Mouse (Mus musculus) left cerebral cortex, adult 18-20 months (tissue): ENCODE data around the gene Adgrl3. TPM values are rescaled to one million over a fixed set of nuclear protein-coding genes. Genes with fewer than 3 reads are reported as not detected.

Source experiments
- DNase-seq, 2 experiments: peaks; one replicate each; pipeline ENCODE4 v3.0.0; 2021 to 2022; ENCODE audit warnings: low spot score in 2 of 2, mixed read lengths in 1 of 2
- total RNA-seq, 2 experiments: library from RNA; stranded (reverse); gene quantifications; 2 replicates each; pipeline ENCODE4 v1.2.3; 2021

Adgrl3 gene
- total RNA-seq, 2 experiments from 2014 or later, result 183 to 200 TPM

- DNase-seq, result no peak
These were observed 204.5 kb downstream of the Adgrl3 start for GRCm38 (mm10) chr5:81224465-81224864.

DNA sequence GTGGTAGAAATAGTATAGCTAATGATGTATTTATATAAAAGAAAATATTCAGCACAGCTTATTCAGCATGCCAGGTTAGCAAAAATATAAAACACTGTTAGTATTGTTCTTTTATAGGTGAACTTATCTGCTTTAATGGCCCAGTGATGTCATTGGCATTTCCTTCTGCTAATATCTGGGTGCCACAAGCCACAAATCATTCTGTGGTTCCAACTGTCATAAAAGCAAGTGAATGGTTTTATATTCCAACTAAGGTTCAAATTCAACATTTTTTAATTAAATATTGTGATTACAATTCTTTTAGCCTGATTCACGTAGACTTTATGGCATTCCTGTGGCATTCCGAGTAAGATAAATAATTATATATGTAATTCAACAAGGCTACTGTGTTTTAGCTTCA, 205.5 kb downstream of the Adgrl3 start:
- no peak for DNase-seq

DNA sequence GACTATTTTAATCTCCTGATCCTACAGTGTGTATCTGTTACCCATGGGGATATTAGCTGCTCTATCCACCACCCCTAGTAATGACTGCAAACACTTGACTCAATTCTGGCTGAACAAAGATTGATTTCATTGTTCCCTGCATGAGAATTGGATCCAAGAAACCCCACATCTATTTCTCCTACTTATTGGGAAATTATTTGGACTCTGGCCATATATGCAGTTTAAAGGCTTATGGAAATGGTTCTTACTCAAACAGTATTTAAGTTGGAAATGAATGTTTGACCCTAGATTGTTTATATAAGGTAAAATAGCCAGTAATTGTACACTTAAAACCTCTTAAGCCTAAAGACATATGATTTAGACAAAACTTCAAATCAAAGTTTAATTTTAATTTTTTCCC, 207.3 kb downstream of the Adgrl3 start:
- DNase-seq, result no peak

DNA sequence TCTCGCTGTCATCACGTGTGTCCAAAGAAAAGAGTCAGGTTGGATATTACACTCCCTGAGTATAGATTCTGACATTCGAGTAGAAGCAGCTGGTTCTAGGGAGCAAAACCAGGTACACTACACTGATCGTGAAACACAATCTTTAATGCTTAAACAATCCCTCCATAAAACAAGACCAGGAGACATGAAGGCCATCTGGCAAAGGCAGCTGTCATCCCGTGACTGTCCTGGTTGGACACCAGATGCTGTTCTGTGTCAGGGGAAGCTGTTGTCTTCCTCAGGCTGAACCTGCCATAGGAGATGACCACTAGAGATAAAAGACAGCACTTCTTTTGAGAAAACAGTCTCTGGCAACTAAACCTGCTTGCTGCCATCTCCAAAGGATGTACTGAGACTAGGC, 228.8 kb downstream of the Adgrl3 start:
- no peak for DNase-seq

- DNase-seq, result peak in 1 of 2 experiments; percentile 16
These were observed 236.2 kb downstream of the Adgrl3 start for GRCm38 (mm10) chr5:81256091-81256490.

- no peak for DNase-seq
These were observed 249.8 kb downstream of the Adgrl3 start for GRCm38 (mm10) chr5:81269689-81270088.

DNA sequence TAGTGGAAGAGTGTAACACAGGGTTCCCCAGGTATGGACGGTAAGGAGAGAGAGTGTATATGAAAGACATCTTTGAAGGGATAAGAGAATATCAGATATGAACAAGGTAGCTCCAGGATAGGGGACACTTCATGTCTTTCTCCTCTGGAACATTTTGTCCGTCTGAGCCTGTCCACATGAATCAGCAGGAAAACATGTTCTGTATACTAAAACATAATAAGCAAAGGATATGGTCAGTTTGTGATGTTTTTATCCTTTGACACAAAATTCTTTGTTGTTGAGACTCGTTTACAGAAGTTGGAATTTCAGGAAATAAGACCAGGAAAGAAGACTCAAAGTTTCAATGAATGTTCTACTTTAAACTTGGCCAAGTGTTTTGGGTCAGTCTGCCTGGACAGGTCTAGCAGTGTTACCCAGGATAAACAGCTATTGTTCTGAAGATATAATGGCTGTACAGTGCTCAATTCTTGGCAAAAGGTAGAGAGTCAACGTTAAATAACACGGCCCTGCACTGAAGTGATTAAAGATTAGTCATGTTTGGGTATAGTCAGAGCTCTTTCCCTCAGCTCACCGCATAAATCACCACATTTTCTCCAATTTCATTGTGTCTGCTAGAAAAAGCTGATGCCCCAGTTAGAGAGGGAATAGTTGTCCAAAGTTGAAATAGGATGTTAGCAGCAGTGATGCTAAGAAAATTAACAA, 255.6 kb downstream of the Adgrl3 start:
- DNase-seq, result no peak

DNA sequence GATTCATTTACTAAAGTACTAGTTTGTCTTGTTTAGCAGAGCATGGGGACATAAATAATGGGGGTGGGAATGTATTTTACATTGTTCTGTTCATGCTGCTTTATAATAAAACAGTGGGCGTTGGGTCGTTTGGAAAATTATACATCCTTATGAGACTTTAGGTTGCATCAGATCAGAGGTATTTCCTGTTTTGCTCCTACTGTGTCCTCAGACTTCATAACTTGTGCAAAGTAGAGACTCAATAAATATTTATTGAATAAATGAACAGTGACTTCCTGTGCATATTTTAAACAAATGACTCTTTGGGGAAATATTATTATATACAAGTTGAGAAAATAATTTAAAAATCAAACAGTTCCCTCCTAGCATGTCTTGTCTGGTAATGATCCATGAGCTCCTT, 259.3 kb downstream of the Adgrl3 start:
- no peak for DNase-seq

GRCm38 (mm10) chr5:81285643-81286042, 265.7 kb downstream of the Adgrl3 start:
- no peak for DNase-seq

- no peak for DNase-seq
These were observed 281.9 kb downstream of the Adgrl3 start for GRCm38 (mm10) chr5:81301874-81302273.

DNA sequence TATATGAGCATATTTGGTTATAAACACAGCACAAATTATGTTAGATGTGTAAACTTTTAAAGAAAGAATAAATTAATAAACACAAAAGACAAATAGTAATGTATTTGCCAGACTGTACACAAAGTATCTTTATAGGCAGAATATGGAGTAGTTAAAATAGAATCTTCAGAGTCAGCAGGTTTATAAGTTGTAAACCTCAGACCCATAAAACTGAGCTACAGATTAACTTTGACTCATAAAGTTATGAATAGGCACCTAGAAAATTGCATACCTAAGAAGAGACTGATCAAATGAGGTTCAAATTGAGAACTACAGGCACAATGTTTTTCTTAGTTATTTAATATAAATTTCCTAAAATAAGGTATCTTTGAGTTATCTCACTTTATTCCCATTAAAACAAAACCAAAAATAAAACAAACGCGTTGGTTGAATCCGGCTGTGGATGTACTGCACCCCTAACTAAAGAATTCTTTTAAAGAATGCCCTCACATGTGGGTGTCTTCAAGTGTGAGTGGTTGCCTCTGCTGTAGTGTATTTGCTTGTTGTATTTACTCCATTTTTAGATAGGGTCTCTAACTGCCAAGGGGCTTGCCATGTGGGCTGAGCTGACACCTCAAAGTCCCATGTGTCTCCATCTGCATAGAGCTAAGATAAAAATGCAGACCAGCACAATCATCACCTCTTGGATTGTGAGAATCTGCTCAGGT, 297.6 kb downstream of the Adgrl3 start:
- no peak for DNase-seq

DNA sequence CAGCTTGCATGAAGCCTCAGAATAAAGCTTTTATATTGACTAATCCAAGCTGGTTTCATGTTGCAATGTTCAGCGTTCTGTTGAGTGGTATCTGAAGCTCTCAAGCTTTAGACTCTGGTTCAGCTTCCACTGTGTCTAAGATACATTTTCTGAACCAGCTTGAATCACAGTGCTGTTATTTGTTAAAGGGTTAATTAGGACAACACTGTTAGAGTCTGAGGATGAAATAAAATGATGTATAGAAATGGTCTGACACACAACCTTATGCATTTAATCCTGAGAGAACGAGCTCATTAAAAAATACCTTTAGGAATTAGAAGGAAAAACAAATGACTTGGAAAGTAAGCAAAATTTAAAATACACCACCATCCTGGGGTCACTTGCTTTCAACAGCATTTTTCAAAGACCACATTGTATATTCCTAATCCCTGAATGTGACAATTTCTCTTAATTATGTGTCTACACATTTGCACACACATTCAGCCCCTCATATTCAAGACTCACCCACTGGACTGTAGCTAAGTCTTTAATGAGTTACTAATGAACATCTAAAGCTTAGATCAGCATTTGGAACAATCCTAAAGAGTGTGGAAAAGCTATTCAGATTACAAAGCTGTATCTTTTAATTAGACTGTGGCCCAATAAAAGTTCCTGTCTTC, 301.5 kb downstream of the Adgrl3 start:
- DNase-seq, result no peak

GRCm38 (mm10) chr5:81322064-81322463, 302.1 kb downstream of the Adgrl3 start:
- DNase-seq, result no peak

DNA sequence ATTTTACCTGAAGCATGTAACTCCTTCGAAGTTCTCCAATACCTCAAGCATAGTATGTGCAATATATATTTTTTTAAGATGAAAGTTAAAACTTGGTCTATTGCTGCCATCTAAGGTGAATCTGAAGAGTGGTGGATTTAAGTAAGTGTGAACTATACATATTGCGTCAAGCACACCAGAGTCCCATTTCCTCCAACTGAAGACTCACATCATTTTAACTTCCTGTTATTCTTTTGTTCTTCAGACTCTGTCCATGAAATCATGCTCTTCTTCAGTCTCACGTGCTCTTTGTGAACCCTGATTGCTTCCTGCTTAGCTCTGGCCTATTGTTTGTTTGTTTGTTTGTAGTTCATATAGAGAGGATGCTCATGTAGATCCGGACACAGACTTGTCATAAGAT, 307.0 kb downstream of the Adgrl3 start:
- DNase-seq, result no peak

DNA sequence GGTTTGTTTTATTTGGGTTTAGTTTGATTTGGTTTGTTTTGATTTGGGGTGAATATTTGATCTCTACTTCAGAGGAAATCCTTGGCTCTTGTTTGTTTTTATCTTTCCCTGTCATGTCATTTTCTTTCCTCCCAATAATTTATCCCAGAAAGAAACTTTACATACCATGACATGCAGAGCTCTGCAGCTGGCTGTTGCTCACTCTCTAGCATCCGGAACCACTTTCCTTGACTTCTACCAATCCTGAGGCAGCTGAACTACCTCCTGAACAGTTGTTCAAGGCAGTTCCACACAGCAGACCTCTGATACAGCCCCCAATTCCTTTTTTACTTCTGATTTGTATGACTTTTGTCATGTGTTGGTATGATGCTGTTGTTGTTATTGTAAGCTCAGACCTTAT, 307.5 kb downstream of the Adgrl3 start:
- no peak for DNase-seq

DNA sequence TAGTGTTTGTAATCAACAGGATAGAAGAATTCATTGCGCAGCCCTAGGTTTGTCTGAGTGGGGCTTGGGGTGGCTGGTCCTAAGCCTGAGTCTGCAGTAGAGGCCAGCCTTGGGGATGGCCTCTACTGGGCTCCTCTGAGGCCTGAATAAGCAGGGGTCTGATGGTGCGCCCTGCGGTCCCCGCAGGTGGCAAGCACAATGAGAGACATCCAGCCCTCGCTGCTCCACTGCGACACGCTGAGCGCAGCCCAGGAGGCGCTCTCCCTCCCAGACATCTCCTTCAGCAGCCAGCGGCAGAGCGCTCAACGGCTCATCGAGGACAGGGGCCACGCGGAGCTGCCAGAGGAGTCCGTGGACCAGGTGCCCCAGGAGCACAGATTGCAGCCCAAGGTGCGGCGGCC, 309.6 kb downstream of the Adgrl3 start:
- DNase-seq, result no peak

DNA sequence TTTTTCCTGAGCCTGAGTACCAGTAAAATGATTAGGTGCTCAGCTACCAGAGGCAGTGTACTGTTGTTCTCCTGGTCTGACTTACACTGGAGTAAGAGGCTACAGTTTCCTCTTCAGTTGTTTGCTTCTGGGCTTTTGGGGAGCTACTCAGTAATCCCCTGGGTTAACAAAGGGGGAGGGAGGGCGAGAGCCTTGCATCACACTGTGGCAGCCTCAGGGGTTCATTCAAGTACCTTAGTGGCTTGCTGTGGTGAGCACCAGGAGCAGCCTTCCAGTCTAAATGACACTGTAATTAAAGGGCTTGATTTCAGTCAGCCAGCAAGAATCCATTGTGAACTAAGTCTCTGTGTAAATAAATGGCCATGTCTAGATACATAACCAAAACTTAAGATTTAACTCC, 324.4 kb downstream of the Adgrl3 start:
- DNase-seq, result no peak

- DNase-seq, result no peak
These were observed 325.1 kb downstream of the Adgrl3 start for GRCm38 (mm10) chr5:81345096-81345435.

DNA sequence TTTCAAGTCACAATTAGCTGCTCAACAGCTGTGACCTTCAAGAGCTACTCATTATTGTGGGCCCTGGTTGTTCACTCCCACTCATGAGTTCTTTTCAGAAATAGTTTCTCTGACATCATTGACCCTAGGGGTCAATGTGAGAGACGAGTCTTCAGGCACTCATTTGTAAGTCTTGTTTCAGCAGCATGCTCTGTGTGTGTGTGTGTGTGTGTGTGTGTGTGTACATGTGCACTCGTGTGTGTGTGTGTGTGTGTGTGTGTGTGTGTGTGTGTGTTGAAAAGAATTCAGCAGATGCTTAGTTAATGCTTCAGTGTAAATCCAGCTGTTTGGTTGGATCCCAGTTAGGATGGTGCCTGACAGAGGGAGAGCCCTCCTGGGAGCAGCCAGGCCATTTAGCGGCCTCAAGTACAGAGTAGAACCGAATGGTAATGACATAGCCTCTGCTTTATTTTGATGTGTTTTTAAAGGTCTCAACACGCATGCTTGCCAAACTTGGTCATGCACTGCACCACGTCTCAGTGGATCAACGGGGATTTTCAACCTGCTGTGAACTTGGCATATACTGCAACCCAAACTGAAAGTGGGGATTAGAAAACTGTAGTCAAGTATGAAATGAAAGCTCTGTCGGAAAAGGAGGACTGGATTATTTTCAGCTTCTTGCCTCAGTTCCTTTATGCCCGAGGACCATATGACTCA, 325.6 kb downstream of the Adgrl3 start:
- DNase-seq, result no peak

DNA sequence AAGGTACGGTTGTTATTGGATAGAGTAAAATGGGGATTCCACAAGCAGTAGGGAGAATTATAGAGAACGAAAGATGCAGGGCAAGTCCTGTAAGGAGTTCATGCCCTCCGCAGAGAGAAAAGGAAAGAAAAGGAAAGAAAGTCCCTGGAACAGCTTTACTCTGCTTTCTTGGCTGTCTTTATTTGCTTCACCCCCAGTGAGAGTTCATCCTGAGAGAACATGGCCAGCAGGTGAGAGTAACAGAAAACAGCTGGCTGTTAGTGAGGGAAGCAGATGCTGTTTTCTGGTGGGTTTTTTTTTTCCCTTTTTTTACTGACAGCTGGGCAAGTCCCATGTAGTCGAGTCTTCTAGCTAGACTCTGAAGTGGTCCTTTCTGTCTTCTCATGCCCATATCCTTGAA, 327.6 kb downstream of the Adgrl3 start:
- DNase-seq, result no peak

DNA sequence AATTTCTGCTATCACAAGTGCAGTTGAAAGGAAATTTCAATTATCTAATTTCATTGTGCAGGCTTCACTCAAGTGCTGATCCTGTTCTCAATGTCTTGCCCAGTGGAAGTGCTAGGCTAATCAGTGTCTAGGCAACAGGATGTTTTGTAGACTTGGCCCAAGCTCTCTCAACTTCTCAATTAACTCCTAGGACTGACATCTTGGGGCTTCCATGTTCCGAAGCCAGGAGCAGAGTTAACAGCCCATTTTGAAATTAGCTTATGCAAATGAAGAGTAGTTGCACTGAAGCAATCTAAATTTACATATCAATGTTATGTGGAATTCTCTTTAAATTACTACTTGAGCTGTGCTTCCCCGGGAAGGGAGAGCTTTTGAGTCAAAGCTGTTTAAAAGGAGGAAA, 339.6 kb downstream of the Adgrl3 start:
- DNase-seq, result no peak

GRCm38 (mm10) chr5:81364198-81364643, 344.3 kb downstream of the Adgrl3 start:
- no peak for DNase-seq
